Mouse (Mus musculus) midbrain, embryonic 12.5 days (tissue): ENCODE measurements around the gene Rfc2. TPM values are rescaled to one million over a fixed set of nuclear protein-coding genes. Genes with fewer than 3 reads are reported as not detected.

ENCODE experiments used
- ATAC-seq: fragments of 200-750 bp; cut with Nextera tagmentation; 2 replicates; pipeline ENCODE4 v1.8.0; 2017; ENCODE audit warnings: low read depth, moderate TSS enrichment, moderate library complexity; ENCODE audit not compliant: low FRiP score
- H3K27ac ChIP-seq: fragments of 300-500 bp; sonication (generic); replicated peaks from 2 replicates; pipeline ENCODE4 v1.5.1; 2016; ENCODE audit warnings: mild to moderate bottlenecking
- H3K27me3 ChIP-seq: fragments of 300-500 bp; sonication (generic); 2 replicates; pipeline ENCODE4 v1.6.1; 2016; ENCODE audit warnings: mild to moderate bottlenecking
- H3K36me3 ChIP-seq: fragments of 300-500 bp; sonication (generic); 2 replicates; pipeline ENCODE4 v1.6.1; 2016
- H3K4me1 ChIP-seq: fragments of 300-500 bp; sonication (generic); 2 replicates; pipeline ENCODE4 v1.6.1; 2016
- H3K4me2 ChIP-seq: fragments of 300-500 bp; sonication (generic); replicated peaks from 2 replicates; pipeline ENCODE4 v1.6.1; 2016; ENCODE audit warnings: mild to moderate bottlenecking, moderate library complexity
- H3K4me3 ChIP-seq: fragments of 300-500 bp; sonication (generic); 2 replicates; pipeline ENCODE4 v1.5.1; 2016; ENCODE audit warnings: mild to moderate bottlenecking
- H3K9ac ChIP-seq: fragments of 300-500 bp; sonication (generic); replicated peaks from 2 replicates; pipeline ENCODE4 v1.6.1; 2016; ENCODE audit warnings: mild to moderate bottlenecking, moderate library complexity
- H3K9me3 ChIP-seq: fragments of 300-500 bp; sonication (generic); 2 replicates; pipeline ENCODE4 v1.6.1; 2016; ENCODE audit warnings: mild to moderate bottlenecking
- WGBS: fragments of 180-500 bp; shearing (Covaris S2); methylation state at CpG from one replicate; pipeline ENCODE4 v1.1.7; 2016; 5-methylcytosine and 5-hydroxymethylcytosine counted together
- polyA plus RNA-seq: library from polyadenylated mRNA; unstranded; fragments of >200 nt; fragmentation: Nextera tagmentation; extraction: Ambion mirVana; gene quantifications from 2 replicates; pipeline ENCODE4 v1.2.1, GENCODE M21; 2016

Rfc2 gene
- polyA plus RNA-seq, 1 experiment from 2014 or later: 268 TPM

GRCm38 (mm10) chr5:134614802-134615201 is 33.6 kb downstream of the Rfc2 start, which contains the start of gene Lat2:
Lat2 (minus strand) TSS chr5:134615025.
- Histone ChIP-seq H3K4me3 (no peak within 1 kb of the TSS), H3K4me1 (no peaks in the 10 kb centered on the region), H3K4me2 (no peak within 1 kb of the TSS), H3K9me3 (no peaks in the 10 kb centered on the region), H3K9ac (no peak within 1 kb of the TSS), H3K27ac (no peak within 1 kb of the TSS; the same call in 1 of the 2 replicates), H3K36me3 (peaks cover 35% of the 10 kb centered on the region), H3K27me3 (no peaks in the 10 kb centered on the region)
- WGBS: 96% methylated on average over 7 of the region's 7 CpGs
- no peak for ATAC-seq

- no peak overlapping the region for H3K9ac ChIP-seq
- 84% methylated on average over 8 of the region's 8 CpGs for whole genome bisulfite sequencing
- H3K4me1 ChIP-seq: no peaks in the 10 kb centered on the region
- no peaks in the 10 kb centered on the region for H3K27me3 ChIP-seq
- no peak for ATAC-seq
- no peak overlapping the region for H3K27ac ChIP-seq
- no peak overlapping the region for H3K4me3 ChIP-seq
- no peaks in the 10 kb centered on the region for H3K9me3 ChIP-seq
- H3K4me2 ChIP-seq: no peak overlapping the region
- H3K36me3 ChIP-seq: peaks cover 41% of the 10 kb centered on the region
These were observed 34.2 kb downstream of the Rfc2 start for GRCm38 (mm10) chr5:134615380-134615779.

- Histone ChIP-seq H3K4me3 (no peak overlapping the region), H3K27ac (no peak overlapping the region), H3K4me1 (no peaks in the 10 kb centered on the region), H3K4me2 (no peak overlapping the region), H3K9me3 (no peaks in the 10 kb centered on the region), H3K27me3 (no peaks in the 10 kb centered on the region), H3K9ac (no peak overlapping the region), H3K36me3 (peaks cover 45% of the 10 kb centered on the region)
- 73% methylated on average over 4 of the region's 4 CpGs for WGBS
- ATAC-seq: no peak
These were observed 34.6 kb downstream of the Rfc2 start for GRCm38 (mm10) chr5:134615780-134616179.

GRCm38 (mm10) chr5:134617071-134617470 is 35.9 kb downstream of the Rfc2 start:
- Histone ChIP-seq H3K36me3 (peaks cover 58% of the 10 kb centered on the region), H3K4me2 (no peak overlapping the region), H3K27ac (no peak overlapping the region), H3K27me3 (no peaks in the 10 kb centered on the region), H3K4me1 (no peaks in the 10 kb centered on the region), H3K9ac (no peak overlapping the region), H3K9me3 (no peaks in the 10 kb centered on the region), H3K4me3 (no peak overlapping the region)
- WGBS: 66% methylated on average over 3 of the region's 3 CpGs
- ATAC-seq: no peak

GRCm38 (mm10) chr5:134620457-134620856 is 39.3 kb downstream of the Rfc2 start:
- H3K4me1 ChIP-seq: no peaks in the 10 kb centered on the region
- no peak for ATAC-seq
- H3K4me2 ChIP-seq: no peak overlapping the region
- H3K4me3 ChIP-seq: no peak overlapping the region
- H3K9me3 ChIP-seq: no peaks in the 10 kb centered on the region
- no peaks in the 10 kb centered on the region for H3K27me3 ChIP-seq
- WGBS: 98% methylated on average over 9 of the region's 9 CpGs
- H3K36me3 ChIP-seq: peaks cover 89% of the 10 kb centered on the region
- no peak overlapping the region for H3K9ac ChIP-seq
- H3K27ac ChIP-seq: no peak overlapping the region

GRCm38 (mm10) chr5:134621099-134621640 is 40.0 kb downstream of the Rfc2 start:
- Histone ChIP-seq H3K36me3 (peaks cover 93% of the 10 kb centered on the region), H3K4me2 (no peak overlapping the region), H3K9me3 (no peaks in the 10 kb centered on the region), H3K4me1 (no peaks in the 10 kb centered on the region), H3K27ac (no peak overlapping the region), H3K9ac (no peak overlapping the region), H3K27me3 (no peaks in the 10 kb centered on the region), H3K4me3 (no peak overlapping the region)
- no peak for ATAC-seq
- WGBS: 94% methylated on average over 16 of the region's 16 CpGs

GRCm38 (mm10) chr5:134622069-134622468 is 40.9 kb downstream of the Rfc2 start:
- Histone ChIP-seq H3K4me2 (no peak overlapping the region), H3K9ac (no peak overlapping the region), H3K36me3 (peaks cover 98% of the 10 kb centered on the region), H3K4me3 (no peak overlapping the region), H3K4me1 (no peaks in the 10 kb centered on the region), H3K9me3 (no peaks in the 10 kb centered on the region), H3K27me3 (no peaks in the 10 kb centered on the region), H3K27ac (no peak overlapping the region)
- no peak for ATAC-seq
- 91% methylated on average over 2 of the region's 2 CpGs for WGBS

GRCm38 (mm10) chr5:134629508-134629907 is 48.3 kb downstream of the Rfc2 start:
- WGBS: 91% methylated on average over 4 of the region's 4 CpGs
- Histone ChIP-seq H3K4me3 (no peak overlapping the region), H3K27me3 (no peaks in the 10 kb centered on the region), H3K4me1 (0 out of 2 replicates have a peak, but pooled peaks cover 4% of the 10 kb centered on the region), H3K4me2 (no peak overlapping the region), H3K9ac (no peak overlapping the region), H3K36me3 (peaks cover 72% of the 10 kb centered on the region), H3K9me3 (no peaks in the 10 kb centered on the region), H3K27ac (no peak overlapping the region)
- ATAC-seq: no peak

- Histone ChIP-seq H3K27me3 (no peaks in the 10 kb centered on the region), H3K4me2 (no peak overlapping the region), H3K4me3 (no peak overlapping the region), H3K9me3 (no peaks in the 10 kb centered on the region), H3K9ac (no peak overlapping the region), H3K4me1 (0 out of 2 replicates have a peak, but pooled peaks cover 4% of the 10 kb centered on the region), H3K27ac (no peak overlapping the region), H3K36me3 (peaks cover 69% of the 10 kb centered on the region)
- ATAC-seq: no peak
These were observed 49.7 kb downstream of the Rfc2 start for GRCm38 (mm10) chr5:134630835-134631234.

GRCm38 (mm10) chr5:134632841-134633240 is 51.7 kb downstream of the Rfc2 start:
- Histone ChIP-seq H3K9me3 (no peaks in the 10 kb centered on the region), H3K4me1 (peaks cover 9% of the 10 kb centered on the region), H3K4me2 (no peak overlapping the region), H3K9ac (no peak overlapping the region), H3K4me3 (no peak overlapping the region), H3K36me3 (peaks cover 57% of the 10 kb centered on the region), H3K27me3 (no peaks in the 10 kb centered on the region), H3K27ac (no peak overlapping the region)
- ATAC-seq: no peak
- WGBS: 75% methylated on average over 2 of the region's 2 CpGs

- Histone ChIP-seq H3K27me3 (no peaks in the 10 kb centered on the region), H3K4me1 (peaks cover 16% of the 10 kb centered on the region), H3K9ac (peak overlapping the region; percentile 99), H3K4me2 (peak overlapping the region; percentile 79), H3K9me3 (no peaks in the 10 kb centered on the region), H3K4me3 (peak overlapping the region; percentile 99), H3K27ac (0 out of 2 replicates have a peak overlapping the region, but pooled peaks have one; percentile 93), H3K36me3 (peaks cover 30% of the 10 kb centered on the region)
- ATAC-seq: no peak
- WGBS: 39% methylated on average over 5 of the region's 5 CpGs
These were observed 56.7 kb downstream of the Rfc2 start for GRCm38 (mm10) chr5:134637820-134638367.

- peak overlapping the region; percentile 93 for H3K27ac ChIP-seq
- peak overlapping the region; percentile 99 for H3K4me3 ChIP-seq
- H3K27me3 ChIP-seq: no peaks in the 10 kb centered on the region
- peak overlapping the region; percentile 79 for H3K4me2 ChIP-seq
- ATAC-seq: peak; percentile 86; the same call in 1 of the 2 replicates
- WGBS: under 1% methylated on average over 63 of the region's 85 CpGs
- H3K4me1 ChIP-seq: peaks cover 12% of the 10 kb centered on the region
- peak overlapping the region; percentile 99 for H3K9ac ChIP-seq
- peaks cover 25% of the 10 kb centered on the region for H3K36me3 ChIP-seq
- H3K9me3 ChIP-seq: no peaks in the 10 kb centered on the region
These were observed 57.5 kb downstream of the Rfc2 start for GRCm38 (mm10) chr5:134638461-134639268.
